Mouse (Mus musculus) natural killer cell, adult 2 months (primary cell): Measurements from ENCODE around the gene Csnk1e.
A peak's percentile ranks its signal among the peaks of the same experiment; 100 is the strongest.

Experiments
- DNase-seq, 2 experiments: peaks; one replicate each; pipeline ENCODE4 v3.0.0; 2022; ENCODE audit warnings: low spot score in 2 of 2

The Csnk1e gene

DNA sequence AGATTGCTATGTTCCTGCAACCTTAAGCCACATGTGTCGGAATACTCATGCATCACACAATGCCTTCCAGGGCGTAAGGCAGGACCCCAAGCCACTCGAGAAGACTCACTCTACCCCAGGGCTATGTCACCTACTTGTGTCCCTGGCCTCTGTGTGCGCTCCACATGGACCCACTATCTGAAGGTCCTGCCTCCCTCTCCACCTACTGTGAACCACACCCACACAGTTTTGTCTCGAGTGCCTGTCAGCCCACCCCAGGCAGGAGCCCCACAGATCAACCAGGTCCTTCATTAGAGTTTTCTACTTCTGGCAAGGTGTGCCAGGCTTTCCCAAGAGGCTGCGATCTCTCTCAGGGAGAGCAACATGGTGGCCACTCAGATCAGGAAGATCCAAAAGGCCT lies 60.1 kb downstream of the Csnk1e start:
- no peak for DNase-seq

- DNase-seq: no peak
These were observed 60.5 kb downstream of the Csnk1e start for GRCm38 (mm10) chr15:79394842-79395241.

GRCm38 (mm10) chr15:79393101-79393500 lies 62.3 kb downstream of the Csnk1e start:
- DNase-seq: no peak

DNA sequence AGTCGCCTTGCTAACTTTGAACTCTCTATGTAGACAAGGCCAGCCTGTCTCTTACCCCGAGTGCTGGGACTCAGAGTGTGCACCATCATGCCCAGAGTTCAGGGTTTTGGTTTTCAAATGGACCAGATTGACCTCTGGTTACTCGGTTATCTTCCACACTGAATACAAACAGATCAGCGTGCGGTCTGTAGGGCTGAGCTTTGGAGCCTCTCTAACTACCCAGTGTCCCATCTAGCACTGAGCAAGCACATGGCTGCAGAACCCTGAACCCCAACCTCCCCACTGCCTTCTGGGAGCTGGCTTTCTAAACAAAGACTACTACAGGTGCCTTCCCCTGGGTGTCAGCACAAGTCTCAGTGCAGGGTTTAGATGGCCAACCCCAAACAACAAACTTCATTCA lies 62.8 kb downstream of the Csnk1e start:
- DNase-seq: no peak

DNA sequence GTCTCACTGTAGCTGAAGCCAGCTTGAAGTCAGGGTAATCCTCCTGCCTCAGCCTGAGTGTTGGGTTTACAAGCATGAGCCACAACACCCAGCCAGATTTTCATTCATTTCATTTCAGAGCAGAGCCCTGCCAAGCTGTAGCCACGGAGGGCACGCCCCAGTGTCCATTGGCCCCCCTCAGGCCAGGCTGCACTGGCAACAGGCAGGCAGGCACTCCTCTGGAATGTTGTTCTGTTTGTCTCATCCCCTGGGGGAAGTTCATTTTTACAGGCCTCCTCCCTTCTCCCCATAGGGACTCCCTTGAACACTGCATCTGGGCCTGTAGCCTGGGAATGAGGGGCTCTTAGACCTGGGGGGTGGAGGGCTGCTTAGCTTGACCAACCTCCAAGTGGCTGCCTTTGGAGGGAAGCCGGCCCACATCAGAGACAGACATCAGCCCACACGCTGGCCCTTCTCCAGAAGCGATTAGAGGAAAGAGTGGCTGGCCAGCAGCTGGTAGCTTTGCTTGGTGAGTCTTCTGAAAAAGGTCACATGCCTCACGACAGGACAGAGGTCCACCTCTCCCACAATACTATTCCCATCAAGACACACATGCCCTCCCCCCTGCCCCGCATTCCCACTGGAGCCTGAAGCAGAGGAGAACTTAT lies 63.8 kb downstream of the Csnk1e start:
- DNase-seq: no peak

GRCm38 (mm10) chr15:79390434-79390833 lies 64.9 kb downstream of the Csnk1e start:
- no peak for DNase-seq

- DNase-seq: no peak
These were observed 67.2 kb downstream of the Csnk1e start for GRCm38 (mm10) chr15:79388171-79388570.

GRCm38 (mm10) chr15:79387611-79388010 lies 67.8 kb downstream of the Csnk1e start:
- DNase-seq: no peak

- DNase-seq: no peak
These were observed 68.3 kb downstream of the Csnk1e start for GRCm38 (mm10) chr15:79387081-79387480.

DNA sequence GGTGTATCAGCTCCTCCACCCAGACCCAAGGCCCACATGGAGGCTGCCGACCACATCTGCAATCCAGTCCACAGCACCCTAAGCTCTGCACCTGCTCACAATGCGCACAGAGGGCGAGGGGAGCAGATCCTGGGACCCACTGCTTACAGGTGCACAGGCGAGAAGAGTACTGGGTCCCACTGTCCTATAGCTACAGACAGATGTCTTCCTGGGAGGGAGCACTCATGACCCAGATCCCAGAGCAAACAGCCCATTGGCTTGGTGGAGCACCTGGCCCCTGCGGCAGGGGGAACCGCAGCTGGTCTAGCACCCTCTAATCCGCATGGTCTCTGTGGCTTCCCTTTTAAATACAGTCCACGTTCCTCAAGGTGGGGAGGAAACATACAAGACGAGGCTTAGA lies 73.7 kb downstream of the Csnk1e start:
- no peak for DNase-seq

DNA sequence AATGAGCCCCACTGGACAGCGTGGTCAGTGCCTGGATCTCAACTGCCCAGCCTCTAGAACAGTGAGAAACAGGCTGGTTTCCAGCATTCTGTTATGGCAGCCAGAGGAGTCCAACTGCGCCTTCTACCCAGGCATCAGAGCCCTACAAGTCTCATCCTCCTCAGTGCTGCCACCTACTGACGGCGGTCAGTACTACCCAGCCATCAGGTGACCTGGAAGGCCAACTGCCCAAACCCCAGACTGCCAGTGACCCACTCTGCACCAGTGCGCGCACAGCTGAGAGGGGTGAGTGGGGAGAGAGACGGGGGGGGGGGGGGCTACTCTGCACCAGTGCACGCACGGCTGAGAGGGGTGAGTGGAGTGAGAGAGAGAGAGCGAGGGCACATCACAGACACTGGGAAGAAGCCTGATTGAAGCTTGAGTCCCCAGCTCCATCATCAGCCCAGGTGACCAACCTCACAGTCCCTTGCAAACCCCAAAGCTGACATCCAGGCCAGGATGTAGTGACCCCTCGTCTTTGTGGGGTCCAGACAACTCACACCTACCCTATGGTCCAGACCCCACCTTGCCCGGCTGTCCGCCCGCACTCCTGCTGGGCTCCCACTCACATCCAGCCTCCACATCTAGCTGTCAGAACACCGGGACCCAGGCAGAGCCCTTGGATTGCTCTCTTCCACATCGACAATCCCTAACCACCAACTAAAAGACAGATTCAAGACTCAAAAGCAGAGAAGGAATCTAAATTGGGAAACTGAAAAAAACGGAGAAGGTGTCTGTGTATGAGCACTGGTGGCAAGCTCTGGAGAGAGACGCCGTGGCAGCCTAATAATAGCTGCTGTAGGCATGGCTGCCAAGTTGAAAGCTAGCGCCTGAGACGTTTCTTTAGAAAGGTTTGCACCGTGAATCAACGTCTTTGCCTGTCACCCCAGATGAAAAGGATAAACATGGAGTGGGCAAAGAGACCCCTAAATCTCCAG lies 74.6 kb downstream of the Csnk1e start:
- DNase-seq: peak; percentile 66 to 71

DNA sequence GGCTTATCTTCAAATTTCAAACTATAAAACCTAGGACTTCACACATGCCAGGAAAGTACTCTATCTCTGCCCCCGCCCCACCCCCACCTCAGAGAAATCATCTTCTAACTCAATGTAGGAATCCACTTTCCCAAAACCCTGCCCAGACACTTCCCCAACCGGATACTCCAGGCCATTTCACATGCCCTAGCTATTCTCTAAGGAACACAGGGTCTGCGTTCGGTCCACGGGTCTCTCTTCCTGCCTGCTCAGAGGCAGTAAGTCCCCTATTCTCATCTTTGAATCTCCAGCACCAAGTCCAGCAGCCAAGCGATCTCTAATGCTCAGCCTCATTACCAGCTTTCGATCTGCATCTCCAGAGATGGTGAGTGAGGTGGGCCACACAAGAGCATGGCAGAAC lies 75.7 kb downstream of the Csnk1e start:
- DNase-seq: no peak

GRCm38 (mm10) chr15:79378608-79379007 lies 76.8 kb downstream of the Csnk1e start:
- DNase-seq: no peak

GRCm38 (mm10) chr15:79377681-79378080 lies 77.7 kb downstream of the Csnk1e start:
- DNase-seq: no peak

DNA sequence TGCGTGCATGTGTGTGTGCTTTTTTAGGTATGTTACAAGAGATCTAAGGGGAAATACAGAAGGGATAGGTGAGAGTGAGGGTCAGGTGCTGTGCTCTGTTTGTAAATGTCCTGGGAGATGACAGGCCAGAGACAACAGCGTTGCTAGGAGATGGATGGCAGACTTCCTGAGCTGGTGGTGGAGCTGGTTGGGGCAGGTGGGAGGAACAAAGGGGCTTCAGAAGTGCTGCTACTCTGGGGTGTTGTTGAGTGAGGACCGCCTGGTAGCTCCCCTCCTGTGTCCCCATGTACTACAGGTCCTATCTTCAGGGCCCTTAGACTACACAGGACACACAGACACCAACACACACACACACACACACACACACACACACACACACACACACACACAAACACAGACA lies 80.6 kb downstream of the Csnk1e start:
- DNase-seq: no peak

GRCm38 (mm10) chr15:79370281-79370843 lies 85.0 kb downstream of the Csnk1e start:
- no peak for DNase-seq

DNA sequence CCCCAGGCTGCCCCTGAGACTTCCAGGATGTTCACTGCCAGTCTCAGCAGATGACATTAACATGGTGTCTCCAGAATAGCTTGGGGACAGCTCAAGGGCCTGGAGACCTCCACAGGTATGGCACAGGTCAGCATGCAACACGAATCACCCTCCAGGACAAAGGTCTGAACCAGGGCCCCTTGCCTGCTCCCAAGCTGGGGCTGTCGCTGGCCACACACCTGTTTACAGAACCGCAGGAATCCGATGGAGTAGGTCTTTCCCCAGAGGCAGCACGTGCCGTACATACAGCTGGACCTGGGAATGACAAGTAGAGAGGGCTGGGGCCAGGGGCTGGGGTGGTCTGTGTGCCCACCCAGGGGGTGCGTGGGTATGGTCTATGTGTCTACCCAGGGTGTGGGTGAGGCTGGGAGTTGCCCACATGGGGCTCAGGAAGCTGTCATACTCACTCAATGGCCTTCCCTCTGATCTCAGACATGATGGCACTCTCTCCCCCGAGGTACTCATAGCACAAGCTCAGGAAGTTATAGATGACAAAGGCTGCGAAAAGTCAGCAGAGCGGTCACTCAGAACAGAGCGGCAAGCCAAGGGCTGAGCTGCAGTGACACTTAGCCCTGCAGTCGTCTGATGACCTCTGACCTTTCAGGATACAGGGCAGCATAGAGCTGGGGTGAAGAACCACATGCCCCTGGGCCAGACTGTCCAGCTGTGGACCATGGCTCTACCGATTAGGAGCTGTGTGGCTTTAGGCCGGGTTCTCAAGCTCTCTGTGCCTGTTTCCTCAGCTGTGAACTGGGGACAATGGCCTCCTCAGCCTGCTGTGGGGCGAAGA lies 85.7 kb downstream of the Csnk1e start:
- no peak for DNase-seq

- DNase-seq: no peak
These were observed 86.4 kb downstream of the Csnk1e start for GRCm38 (mm10) chr15:79368861-79369440.

DNA sequence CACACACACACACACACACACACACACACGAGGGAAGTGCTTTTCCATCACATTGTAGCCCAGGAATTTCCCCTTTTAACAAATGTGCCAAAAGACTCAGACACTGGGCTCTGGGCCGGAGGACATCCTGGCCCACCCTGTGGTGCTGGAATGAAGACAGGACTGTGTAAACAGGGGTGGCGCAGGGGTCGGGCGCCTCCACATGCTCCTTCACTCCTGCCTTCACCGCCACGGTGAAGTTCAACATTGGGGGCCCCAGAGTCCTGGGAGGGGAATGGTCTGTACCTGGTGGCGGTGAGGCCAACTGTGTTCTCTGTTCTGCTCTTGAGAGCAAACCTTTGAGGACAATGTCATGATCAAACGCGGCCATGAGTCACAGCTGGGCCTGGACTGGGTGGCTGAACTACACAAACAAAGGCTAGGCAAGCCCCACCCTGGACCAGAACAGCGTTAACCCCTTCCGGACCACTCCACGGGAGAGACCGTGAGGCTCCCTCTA lies 87.0 kb downstream of the Csnk1e start:
- DNase-seq: no peak
